In the genomic region with DNA sequence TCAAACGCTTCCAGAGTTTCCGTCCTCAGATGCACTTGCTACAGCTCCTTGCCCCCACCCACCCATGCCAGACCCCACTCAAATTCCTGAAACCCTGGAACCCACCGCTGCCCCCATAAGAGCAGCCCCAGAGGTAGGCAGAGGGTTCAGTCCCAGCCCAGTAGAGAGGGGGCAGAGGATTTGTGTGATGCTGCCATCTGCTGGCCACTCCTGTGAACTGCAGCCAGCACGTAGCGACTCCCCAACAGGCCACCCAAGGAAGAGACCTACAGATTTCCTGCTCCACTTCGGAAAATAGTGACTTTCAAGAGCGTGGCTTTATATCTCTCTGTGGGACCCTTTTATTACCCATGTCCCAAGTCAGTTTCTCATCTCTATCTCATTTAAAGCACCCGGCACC, we compare ENCODE assay signal across 8 mouse cellular contexts. TPM values are rescaled to one million over a fixed set of nuclear protein-coding genes. Genes with fewer than 3 reads are reported as not detected.
A peak's percentile ranks its signal among the peaks of the same experiment; 100 is the strongest.
DNase-seq lines count a peak whose midpoint lies in the region; ATAC-seq and TF ChIP-seq lines count a peak whose summit lies in the region.

No protein-coding gene starts in this region.

- no peaks in the 10 kb centered on the region for H3K36me3 ChIP-seq in midbrain, embryonic 11.5 days (ENCODE audit: control insufficient read depth, insufficient read depth, low read length)
- no peaks in the 10 kb centered on the region for H3K36me3 ChIP-seq in midbrain, embryonic 13.5 days
- H3K36me3 ChIP-seq in heart, postnatal 0 days (replicated peaks; ENCODE audit: control insufficient read depth, insufficient read depth, low read length) = no peaks in the 10 kb centered on the region
- H3K36me3 ChIP-seq in liver, embryonic 11.5 days (ENCODE audit: control insufficient read depth, insufficient read depth, low read length) = no peaks in the 10 kb centered on the region

- H3K4me3 ChIP-seq in midbrain, embryonic 11.5 days (ENCODE audit: low read depth, low read length) = no peak overlapping the region
- H3K4me3 ChIP-seq in midbrain, embryonic 13.5 days (replicated peaks) = no peak overlapping the region
- no peak overlapping the region for H3K4me3 ChIP-seq in heart, postnatal 0 days (ENCODE audit: low read depth, low read length)
- no peak overlapping the region for H3K4me3 ChIP-seq in liver, embryonic 11.5 days (ENCODE audit: low read depth, low read length)

- no peak overlapping the region for H3K4me2 ChIP-seq in midbrain, embryonic 11.5 days
- no peak overlapping the region for H3K4me2 ChIP-seq in midbrain, embryonic 13.5 days (replicated peaks)
- no peak overlapping the region for H3K4me2 ChIP-seq in heart, postnatal 0 days (ENCODE audit: low read depth, low read length)
- H3K4me2 ChIP-seq in liver, embryonic 11.5 days = no peak overlapping the region

- WGBS in midbrain, embryonic 11.5 days = 25% methylated on average over 8 of the region's 8 CpGs
- WGBS in midbrain, embryonic 13.5 days = 20% methylated on average over 8 of the region's 8 CpGs
- 32% methylated on average over 8 of the region's 8 CpGs for WGBS in heart, postnatal 0 days
- 31% methylated on average over 8 of the region's 8 CpGs for WGBS in liver, embryonic 11.5 days

- DNase-seq in adrenal gland, adult (ENCODE audit: inconsistent age in 2 of 2, low spot score in 1 of 2) = peak; percentile 38 to 78
- no peak for DNase-seq in adrenal gland, postnatal 4 days (ENCODE audit: low spot score in 2 of 2)
- DNase-seq in midbrain, embryonic 11.5 days (ENCODE audit: low spot score, missing footprints) = peak; percentile 98
- peak; percentile 57 to 67 for DNase-seq in cerebellum, postnatal 25 days
- DNase-seq in heart, postnatal 0 days (ENCODE audit: low spot score) = peak; percentile 24
- peak; percentile 60 for DNase-seq in liver, embryonic 11.5 days (ENCODE audit: low spot score)
- peak; percentile 38 for DNase-seq in retina, adult 2 months (ENCODE audit: low read depth, low spot score)

- no peak for ATAC-seq in midbrain, embryonic 11.5 days (ENCODE audit: low FRiP score)
- no peak for ATAC-seq in midbrain, embryonic 13.5 days
- ATAC-seq in heart, postnatal 0 days (ENCODE audit: insufficient read depth, low read depth) = peak; percentile 31; the same call in 1 of the 2 replicates
- ATAC-seq in liver, embryonic 11.5 days (replicated peaks; ENCODE audit: low FRiP score) = no peak

- no peaks in the 10 kb centered on the region for H3K27me3 ChIP-seq in midbrain, embryonic 11.5 days (ENCODE audit: control insufficient read depth, insufficient read depth, low read length)
- 0 out of 2 replicates have a peak, but pooled peaks cover under 1% of the 10 kb centered on the region for H3K27me3 ChIP-seq in midbrain, embryonic 13.5 days
- peaks cover 16% of the 10 kb centered on the region; the same call in 1 of the 2 replicates for H3K27me3 ChIP-seq in heart, postnatal 0 days (ENCODE audit: control insufficient read depth, insufficient read depth, low read length)
- H3K27me3 ChIP-seq in liver, embryonic 11.5 days (replicated peaks; ENCODE audit: control insufficient read depth, insufficient read depth, low read length) = no peaks in the 10 kb centered on the region

- peak; percentile 86 for TF ChIP-seq CTCF in heart, postnatal 0 days (IDR thresholded peaks at IDR 0.05; ENCODE audit: low read depth)

- no peak overlapping the region for H3K9ac ChIP-seq in midbrain, embryonic 11.5 days (ENCODE audit: low read length)
- H3K9ac ChIP-seq in midbrain, embryonic 13.5 days (replicated peaks) = no peak overlapping the region
- no peak overlapping the region for H3K9ac ChIP-seq in heart, postnatal 0 days (replicated peaks; ENCODE audit: low read depth, low read length)
- no peak overlapping the region for H3K9ac ChIP-seq in liver, embryonic 11.5 days (ENCODE audit: low read depth, low read length)

- no peaks in the 10 kb centered on the region for H3K9me3 ChIP-seq in midbrain, embryonic 11.5 days (ENCODE audit: control insufficient read depth, low read length)
- no peaks in the 10 kb centered on the region for H3K9me3 ChIP-seq in midbrain, embryonic 13.5 days
- H3K9me3 ChIP-seq in heart, postnatal 0 days (replicated peaks; ENCODE audit: control insufficient read depth, low read length) = peaks cover 6% of the 10 kb centered on the region; the same call in 1 of the 2 replicates
- peaks cover 3% of the 10 kb centered on the region; the same call in 1 of the 2 replicates for H3K9me3 ChIP-seq in liver, embryonic 11.5 days (ENCODE audit: control insufficient read depth, low read length)

- H3K27ac ChIP-seq in midbrain, embryonic 11.5 days (ENCODE audit: low read depth, low read length) = no peak overlapping the region
- no peak overlapping the region for H3K27ac ChIP-seq in midbrain, embryonic 13.5 days
- no peak overlapping the region for H3K27ac ChIP-seq in heart, postnatal 0 days (ENCODE audit: low read depth)
- H3K27ac ChIP-seq in liver, embryonic 11.5 days (ENCODE audit: low read depth, low read length) = no peak overlapping the region

- TF ChIP-seq EP300 in heart, postnatal 0 days (IDR thresholded peaks at IDR 0.05; ENCODE audit: low read depth) = no peak

- peaks cover 32% of the 10 kb centered on the region for H3K4me1 ChIP-seq in midbrain, embryonic 11.5 days (ENCODE audit: control insufficient read depth, insufficient read depth, low read length)
- H3K4me1 ChIP-seq in midbrain, embryonic 13.5 days (replicated peaks) = peaks cover 41% of the 10 kb centered on the region
- H3K4me1 ChIP-seq in heart, postnatal 0 days (ENCODE audit: control insufficient read depth, insufficient read depth) = no peaks in the 10 kb centered on the region
- H3K4me1 ChIP-seq in liver, embryonic 11.5 days (replicated peaks; ENCODE audit: control insufficient read depth, insufficient read depth, low read length) = 0 out of 2 replicates have a peak, but pooled peaks cover 3% of the 10 kb centered on the region

RNA-seq across cellular contexts. Expression of a gene that starts 42.2 kb away (rescaled TPM):
- 1 to 10 TPM; 3.8 to 4.2 TPM for total RNA-seq in adrenal gland, postnatal 4 days (2021)
- 0.52 and 2.0 TPM in 2 replicates for polyA plus RNA-seq in midbrain, embryonic 11.5 days (2014; fragmentation: Nextera tagmentation; extraction: Ambion mirVana)
- polyA plus RNA-seq in midbrain, embryonic 13.5 days (2015; fragmentation: Nextera tagmentation; extraction: Ambion mirVana) = 1.6 and 1.7 TPM in 2 replicates
- total RNA-seq in heart, postnatal 0 days (2014; rRNA removed; ENCODE audit: low replicate concordance) = 0.39 and 1.6 TPM in 2 replicates
- 3.7 and 4.1 TPM in 2 replicates for polyA plus RNA-seq in heart, postnatal 0 days (2015; fragmentation: Nextera tagmentation; extraction: Ambion mirVana)
- 0.84 and 1.3 TPM in 2 replicates for polyA plus RNA-seq in liver, embryonic 11.5 days (2014; fragmentation: Nextera tagmentation; extraction: Ambion mirVana)

RNA-seq across cellular contexts. Expression of a gene that starts 45.5 kb away (rescaled TPM):
- total RNA-seq in adrenal gland, postnatal 4 days (2021) = 1 to 10 TPM; 2.0 to 3.0 TPM
- polyA plus RNA-seq in midbrain, embryonic 11.5 days (2014; fragmentation: Nextera tagmentation; extraction: Ambion mirVana) = 0.29 and 0.84 TPM in 2 replicates
- polyA plus RNA-seq in midbrain, embryonic 13.5 days (2015; fragmentation: Nextera tagmentation; extraction: Ambion mirVana) = 2.7 and 3.3 TPM in 2 replicates
- not detected in 2 replicates for total RNA-seq in heart, postnatal 0 days (2014; rRNA removed; ENCODE audit: low replicate concordance)
- 0.26 and 0.54 TPM in 2 replicates for polyA plus RNA-seq in heart, postnatal 0 days (2015; fragmentation: Nextera tagmentation; extraction: Ambion mirVana)
- polyA plus RNA-seq in liver, embryonic 11.5 days (2014; fragmentation: Nextera tagmentation; extraction: Ambion mirVana) = 0.31 and 0.45 TPM in 2 replicates

Comparison
In these comparisons a context has a peak if more than half of its experiments do, and no peak if none do; other contexts are left out.
1. DNase-seq: peak in adrenal gland, adult (2 of 2), midbrain, embryonic 11.5 days (single experiment), cerebellum, postnatal 25 days (2 of 2), heart, postnatal 0 days (single experiment), liver, embryonic 11.5 days (single experiment) and retina, adult 2 months (single experiment); none in adrenal gland, postnatal 4 days (0 of 2).